Mouse (Mus musculus) right cerebral cortex, postnatal 36 days (tissue): ENCODE data around the gene Gm4922.
A peak's percentile ranks its signal among the peaks of the same experiment; 100 is the strongest.

ENCODE experiments used
- DNase-seq, 2 experiments: peaks; one replicate each; pipeline ENCODE4 v3.0.0; 2022; ENCODE audit warnings: low spot score in 2 of 2, mixed read lengths in 1 of 2

Gm4922 gene

DNA sequence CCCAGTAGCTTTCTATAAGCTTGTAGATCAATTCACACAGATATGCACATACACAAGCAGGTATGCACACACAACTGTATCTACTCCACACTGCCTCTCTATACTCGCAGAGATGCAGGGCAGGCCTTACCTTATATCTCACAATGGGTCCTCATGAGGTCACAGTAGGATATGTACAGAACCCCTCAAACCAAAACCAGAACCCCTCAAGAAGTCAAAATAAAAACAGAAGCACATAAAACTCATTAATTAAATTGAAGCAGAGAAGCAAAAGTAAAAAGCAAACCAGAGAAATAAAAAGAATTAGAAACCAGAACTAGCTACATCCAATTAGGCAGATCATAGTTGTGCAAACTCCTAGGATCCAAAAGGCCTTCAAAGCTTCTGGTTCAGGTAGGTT is at the start of gene Gm4922:
Gene Gm4922 (minus strand): TSS at position 101 of the 400 bp plus-strand sequence.
- no peak for DNase-seq

DNA sequence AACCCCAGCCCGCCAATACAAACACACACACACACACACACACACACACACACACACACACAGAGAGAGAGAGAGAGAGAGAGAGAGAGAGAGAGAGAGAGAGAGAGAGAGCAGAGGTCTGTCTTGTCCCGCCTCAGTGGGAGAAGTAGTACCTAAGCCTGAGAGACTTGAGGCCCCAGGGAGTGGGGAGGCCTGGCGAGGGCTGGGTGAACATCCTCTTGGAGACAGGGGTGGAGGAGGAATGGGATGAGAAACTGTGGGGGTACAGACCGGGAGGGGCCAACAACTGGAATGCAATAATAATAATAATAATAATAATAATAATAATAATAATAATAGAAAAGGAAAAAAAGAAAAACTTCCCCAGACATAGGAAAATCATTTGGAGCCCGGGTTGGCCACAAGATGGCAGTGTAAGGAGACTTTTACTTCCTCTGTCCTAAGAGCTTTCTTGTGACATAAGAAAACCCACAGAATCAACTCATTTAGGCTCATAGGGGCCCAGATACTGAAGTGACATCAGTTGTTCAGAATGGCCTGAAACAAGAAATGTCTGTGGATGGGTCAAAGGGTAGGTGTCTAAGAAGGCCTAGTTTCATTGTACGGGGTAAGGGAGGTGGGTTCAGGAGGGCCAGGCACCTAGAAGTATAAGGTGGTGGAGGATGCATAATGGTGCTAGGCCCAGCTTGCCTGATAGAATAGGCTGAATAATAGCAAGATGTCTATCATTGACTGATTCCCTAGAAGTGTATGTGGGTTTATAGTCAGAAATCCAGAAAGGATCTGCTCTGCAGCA is 49.3 kb upstream of the Gm4922 start:
- DNase-seq, result no peak

DNA sequence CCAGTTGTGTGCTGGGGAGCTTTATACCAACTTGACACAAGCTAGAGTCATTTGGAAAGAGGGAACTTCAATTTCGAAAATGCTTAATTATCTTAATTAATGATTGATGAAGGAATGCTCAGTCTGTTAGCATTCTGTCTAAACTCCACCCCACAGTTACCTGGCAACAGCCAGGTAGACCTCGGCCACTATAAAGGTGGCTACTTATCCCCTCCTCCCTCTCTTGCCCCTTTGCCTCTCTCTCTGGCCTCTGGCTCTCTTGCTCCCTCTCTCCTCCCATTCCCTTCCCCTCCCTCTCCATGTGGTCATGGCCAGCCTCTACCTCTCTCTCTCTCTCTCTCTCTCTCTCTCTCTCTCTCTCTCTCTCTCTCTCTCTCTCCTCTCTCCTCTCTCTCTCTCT is 47.8 kb upstream of the Gm4922 start:
- no peak for DNase-seq

DNA sequence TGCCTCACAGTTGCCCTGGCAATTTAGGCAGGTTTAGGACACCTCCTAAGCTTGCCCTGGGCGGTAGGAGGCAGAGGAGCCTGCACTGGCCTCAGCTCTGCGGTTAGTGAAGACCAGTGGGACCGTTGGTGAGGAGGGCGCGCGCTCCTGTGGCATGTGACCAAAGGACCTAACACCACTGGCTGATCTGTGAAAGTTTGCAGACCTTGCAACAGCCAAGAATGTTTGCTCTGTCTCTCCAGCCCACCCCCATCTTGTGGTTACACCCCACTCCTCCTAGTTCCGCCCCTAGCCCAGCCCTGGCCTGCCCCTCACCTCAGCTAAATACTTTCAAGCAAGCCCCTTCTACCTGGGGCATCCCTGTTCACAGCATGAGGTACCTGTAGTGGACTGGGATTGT is 45.2 kb upstream of the Gm4922 start:
- DNase-seq, result no peak

DNA sequence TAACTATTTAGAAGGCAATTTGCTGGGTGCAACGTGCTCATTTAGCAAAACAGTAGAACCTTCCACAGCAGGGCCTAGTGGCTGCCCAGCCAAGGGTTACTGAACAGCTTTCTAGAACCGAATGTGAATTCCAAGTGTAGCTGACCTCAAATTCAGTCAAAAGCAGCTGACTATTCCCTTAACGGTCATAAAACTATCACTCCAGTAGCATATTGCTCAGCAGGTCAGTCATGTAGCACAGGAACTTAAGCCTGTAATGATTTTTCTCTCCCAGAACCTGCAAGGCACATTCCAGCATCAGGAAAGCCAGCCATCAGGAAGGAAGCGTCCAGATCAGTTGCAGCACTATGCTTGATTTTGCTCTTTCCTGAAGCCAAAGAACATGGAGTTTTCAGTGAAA is 43.8 kb upstream of the Gm4922 start:
- no peak for DNase-seq

DNA sequence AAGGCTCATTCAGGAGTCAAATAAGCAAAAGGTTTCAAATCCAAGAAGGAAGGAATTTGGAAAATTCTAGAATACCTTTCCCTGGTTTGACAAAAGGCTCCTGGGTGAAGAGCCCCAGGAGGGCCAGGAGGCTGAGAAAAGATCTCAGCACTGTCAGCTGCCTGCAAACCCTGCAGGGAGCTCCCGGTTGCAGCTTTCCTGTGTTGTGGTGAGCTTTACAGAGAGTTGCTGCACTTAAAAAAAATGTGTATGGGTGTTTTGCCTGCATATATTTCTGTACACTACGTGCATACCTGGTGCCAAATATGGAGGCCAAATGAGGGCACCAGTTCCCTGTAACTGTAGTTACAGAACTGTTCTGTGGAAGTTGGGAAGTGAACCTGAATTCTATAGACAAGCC is 41.3 kb upstream of the Gm4922 start:
- DNase-seq, result no peak

DNA sequence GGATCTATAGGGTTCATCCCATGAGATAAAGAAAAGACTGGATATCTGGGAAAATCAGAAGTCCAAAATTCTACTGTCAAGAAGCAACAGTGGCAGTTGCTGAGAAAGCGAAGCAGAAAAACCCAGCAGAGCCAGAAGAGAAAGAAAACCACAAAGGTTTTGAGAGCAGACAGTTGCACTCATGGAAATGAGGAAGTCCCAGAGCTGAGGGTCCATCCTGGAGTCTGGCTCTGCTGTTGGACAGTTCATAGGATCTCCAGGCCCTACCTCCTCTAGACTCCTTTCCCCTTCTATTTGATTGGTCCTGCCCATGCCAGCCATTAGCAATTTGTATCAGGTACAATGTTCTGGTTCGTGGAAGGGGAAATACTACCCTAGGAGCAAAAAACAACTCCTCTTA is 39.5 kb upstream of the Gm4922 start:
- DNase-seq, result no peak

DNA sequence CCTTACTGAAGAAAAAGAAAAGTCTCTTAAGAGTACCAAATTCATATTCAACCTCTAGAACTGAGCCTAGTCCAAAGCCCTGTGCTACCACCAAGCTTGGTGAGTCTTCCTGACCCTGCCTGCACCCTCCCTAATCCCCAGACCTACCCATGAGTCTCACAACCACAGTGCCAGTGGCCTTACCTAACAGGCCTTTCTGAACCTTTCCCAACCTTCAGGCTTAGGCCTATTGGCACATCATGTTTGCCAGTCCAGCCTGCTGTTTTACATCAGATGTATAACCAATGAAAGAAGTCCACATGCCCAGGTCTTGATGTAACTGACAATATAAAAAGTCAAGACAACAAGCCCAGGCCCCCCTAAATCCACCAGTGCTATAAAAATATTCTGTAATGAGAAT is 38.5 kb upstream of the Gm4922 start:
- DNase-seq, result no peak

DNA sequence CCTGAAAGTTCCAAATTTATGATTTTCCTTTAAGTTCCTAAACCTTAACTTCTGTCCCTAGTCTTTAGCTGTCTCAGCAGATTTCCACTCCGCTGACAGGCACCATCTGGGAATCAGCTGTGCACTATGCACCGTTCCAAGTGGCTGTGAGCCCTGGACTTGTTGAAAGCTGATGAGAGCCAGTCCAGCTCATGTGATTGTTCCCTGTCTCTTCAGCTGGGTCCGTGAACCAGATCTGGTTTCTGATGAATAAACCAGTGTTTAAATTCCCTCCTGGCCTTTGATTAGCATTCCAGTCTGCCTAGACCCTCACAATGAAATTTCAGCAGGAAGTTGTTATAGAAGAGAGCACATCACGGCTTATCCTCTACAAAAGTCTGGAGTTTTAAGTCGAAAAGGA is 30.0 kb upstream of the Gm4922 start:
- DNase-seq, result no peak

DNA sequence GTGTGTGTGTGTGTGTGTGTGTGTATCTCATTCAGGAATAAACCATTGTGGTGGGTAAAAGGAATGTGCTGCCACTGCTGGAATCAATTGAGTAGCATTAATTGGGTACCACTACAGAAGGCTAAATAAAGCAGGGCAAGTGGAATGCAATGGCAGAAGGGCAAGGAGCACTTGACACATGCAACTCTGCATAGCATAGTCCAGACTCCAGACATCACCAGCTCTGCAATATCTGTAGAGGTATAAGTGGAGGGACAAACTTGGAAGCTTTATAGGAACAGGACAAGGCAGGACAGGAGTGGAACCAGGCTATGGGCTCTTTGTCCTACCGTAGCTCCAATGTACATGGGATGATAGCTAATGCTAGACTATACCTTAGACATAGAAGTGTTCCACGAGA is 25.2 kb upstream of the Gm4922 start:
- no peak for DNase-seq

DNA sequence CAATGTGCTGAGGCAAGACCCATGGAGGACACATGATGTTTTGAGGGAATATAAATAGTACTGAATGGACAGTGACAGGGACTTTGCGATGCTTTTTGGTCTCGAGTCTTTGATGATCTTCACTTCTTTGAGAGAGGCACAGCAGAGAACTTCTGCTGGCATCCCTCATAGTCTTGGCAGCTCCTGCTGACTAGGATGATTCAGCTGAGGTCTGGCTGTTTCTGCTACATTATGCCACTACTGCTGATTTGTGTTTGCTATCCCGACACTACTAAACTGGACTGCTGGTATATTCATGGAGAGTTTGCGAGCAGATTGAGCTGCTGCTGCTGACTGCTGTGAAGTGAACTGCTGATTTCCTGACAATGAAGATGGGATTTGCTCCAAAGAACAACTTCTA is 3.5 kb upstream of the Gm4922 start:
- no peak for DNase-seq

DNA sequence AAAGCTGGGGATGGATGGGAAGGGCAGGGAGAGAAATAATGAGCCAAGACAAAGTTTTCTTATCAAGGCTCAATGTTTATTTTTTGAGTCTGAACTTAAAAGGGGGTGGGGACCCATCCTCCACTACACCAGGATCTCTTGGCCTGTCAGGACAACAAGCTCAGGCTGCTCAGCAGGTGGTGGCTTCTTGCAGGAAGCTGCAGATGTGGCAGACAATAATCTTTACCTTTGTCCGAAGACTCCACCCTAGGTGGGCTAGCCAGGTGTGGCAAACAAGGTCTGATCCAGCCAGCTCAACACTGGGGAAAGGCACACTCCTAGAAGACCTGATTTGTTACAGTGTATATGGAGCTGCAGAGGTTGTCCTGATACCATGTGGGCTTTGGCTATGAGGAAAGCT is 2.0 kb upstream of the Gm4922 start:
- no peak for DNase-seq

DNA sequence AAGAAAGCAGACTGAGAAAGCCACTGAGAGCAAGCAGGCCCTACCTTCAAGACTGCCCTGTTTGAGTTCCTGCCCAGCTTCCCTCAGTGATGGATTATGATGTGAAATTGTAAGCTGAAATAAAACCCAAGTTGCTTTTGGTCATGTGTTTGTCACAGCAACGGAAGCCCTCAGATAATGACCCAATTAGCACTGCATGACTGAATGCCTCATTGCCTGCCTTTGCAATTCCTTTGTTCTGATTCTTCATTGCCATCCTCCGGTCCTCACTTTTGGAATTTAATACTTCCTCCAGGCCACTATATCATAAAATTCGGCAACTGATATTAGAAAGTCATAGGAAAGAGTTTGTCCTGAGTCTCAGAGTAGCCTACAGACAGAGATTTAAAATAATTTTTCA is 9.0 kb downstream of the Gm4922 start:
- DNase-seq, result no peak

DNA sequence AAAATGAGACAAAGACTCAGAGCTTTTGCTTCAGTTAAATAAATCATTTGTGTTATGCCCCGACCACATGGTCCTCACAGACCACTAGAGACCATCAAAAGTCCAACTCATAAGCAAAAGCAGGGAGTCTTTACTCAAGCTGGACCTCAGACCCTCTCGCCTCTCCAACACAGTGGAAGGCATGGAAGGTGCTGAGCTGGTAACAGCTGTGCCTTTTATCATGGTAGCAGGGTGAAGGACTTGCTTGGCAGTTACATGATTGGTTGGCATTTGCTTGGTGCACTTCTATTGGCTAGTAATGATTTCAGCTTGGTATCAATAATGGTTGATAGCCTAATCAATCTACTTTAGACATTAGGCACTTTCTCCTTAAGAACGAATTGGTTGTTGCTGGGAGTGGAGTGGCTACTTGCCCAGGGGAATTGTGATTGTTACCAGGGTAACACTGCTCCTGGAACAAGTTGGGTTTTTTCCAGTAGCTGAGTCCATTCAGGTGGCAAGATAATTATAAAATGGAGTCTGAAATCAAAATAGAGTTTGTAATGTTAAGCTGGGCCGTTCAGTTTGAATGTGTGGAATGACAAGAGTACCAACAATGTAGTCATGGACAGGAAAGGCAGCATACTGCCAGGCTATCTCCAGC is 13.9 kb downstream of the Gm4922 start:
- DNase-seq, result no peak

DNA sequence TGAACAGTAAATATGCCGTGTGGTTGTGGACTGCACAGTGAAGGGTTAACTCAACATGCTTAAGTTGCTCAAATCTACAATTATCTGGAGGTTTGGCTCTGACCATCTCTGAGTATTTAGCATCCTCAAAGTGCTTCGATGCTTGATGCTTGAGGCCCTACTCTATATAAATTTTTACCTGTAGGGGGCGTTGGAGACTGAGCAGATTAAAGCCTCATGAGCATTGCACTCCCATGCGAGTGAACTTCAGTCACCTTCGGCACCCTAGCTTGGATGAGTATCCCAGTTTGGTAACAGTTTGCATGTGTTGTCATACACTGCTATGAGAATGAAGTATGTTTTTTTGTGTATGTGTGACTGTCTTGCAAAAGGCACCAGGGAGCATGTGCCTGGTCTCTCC is 16.7 kb downstream of the Gm4922 start:
- DNase-seq, result no peak

DNA sequence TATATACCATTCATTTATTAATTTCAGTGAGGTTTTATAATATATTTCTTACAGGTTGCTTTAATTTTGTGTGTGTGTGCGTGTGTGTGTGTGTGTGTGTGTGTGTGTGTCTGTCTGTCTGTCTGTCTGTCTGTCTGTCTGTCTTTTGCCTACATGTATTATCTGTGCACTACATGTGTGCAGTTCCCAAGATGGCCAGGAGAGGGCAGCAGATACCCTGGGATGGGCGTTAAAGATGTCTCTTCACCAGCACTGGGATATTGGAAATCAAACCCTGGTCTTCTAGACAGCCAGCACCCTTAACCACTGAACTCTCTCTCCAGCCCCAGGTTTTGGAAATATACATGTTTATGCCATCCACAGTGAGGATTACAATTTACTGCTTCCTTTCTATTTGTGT is 26.4 kb downstream of the Gm4922 start:
- DNase-seq, result no peak

DNA sequence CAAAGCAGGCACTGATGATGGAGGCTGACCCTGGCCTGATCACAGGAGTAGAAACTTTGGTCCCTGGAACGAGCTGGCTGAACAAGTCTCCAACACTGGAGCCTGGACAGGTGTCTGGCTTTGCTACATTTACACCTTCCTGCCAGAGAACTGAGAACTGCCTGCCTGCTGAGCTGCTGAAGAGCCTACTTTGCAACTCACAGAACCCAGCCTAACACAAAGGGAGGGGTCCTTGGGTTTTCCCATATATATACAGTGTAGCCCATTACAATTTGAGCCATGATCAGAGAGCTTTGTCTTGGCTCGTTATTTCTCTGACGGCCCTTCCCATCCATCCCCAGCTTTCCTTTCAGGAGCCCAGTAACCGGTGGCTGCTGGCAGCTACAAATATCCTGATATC is 36.5 kb downstream of the Gm4922 start:
- DNase-seq, result no peak

DNA sequence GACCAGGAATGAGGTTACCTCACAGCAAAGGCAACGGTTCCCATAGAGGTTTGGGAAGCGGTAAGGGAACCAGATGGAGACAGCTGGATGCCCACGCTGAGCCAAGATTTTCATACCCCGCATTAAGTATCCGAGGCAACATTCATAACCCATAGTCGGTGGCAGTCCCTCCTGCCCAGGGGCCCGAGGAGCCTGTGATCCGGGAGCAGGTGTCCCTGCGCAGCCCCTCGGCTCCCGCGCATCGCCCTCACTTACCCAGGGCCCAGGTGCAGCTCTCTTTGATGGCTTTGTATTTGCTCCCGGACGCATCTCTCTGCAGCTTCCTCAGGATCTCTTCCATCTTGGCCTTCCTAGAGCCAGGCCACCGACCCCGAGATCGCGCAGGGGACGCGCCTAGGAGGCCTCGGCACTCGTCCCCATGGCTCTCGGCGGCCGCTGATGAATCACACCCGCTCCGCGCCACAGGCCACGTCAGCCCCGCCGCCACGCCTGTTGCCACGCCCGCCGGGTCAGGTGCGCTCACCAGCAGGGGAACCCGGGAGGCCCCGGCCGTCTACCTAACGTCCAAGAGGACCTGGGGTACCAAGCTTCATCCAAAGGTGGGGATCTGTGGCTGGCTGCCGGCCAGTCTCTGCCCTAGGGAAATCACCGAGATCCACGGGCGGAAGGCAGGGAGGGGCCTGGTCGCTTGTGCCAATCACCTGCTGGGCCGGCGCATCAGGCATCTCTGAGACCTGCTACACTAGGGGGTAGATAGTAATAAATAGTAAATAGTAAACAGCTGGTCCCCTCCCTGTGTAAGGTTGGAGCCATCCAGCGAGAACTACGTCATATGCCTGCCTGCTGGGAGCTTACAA is 43.1 kb downstream of the Gm4922 start, which contains the start of gene Arfgef3:
Gene Arfgef3 (minus strand): TSS at position 664 of the 857 bp plus-strand sequence.
- DNase-seq, result peak; percentile 77 to 80

DNA sequence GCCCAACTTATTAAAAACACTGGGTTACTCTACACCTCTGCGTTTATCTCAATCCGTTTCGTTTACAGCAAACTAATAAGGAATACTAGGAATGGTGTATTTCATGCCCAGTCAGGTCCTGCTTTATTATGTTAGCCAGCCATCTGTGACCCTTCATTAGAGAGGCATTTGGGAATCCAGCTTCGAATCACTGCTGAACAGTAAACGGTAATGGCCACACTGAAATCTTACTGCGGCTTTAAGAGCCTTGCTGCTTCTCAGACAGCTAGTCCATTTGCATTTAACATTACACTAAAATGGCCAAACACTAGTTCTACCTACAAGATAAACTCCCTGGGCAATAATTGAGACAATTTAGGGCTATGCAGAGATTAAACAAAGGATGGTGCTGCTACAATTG is 44.5 kb downstream of the Gm4922 start:
- no peak for DNase-seq

DNA sequence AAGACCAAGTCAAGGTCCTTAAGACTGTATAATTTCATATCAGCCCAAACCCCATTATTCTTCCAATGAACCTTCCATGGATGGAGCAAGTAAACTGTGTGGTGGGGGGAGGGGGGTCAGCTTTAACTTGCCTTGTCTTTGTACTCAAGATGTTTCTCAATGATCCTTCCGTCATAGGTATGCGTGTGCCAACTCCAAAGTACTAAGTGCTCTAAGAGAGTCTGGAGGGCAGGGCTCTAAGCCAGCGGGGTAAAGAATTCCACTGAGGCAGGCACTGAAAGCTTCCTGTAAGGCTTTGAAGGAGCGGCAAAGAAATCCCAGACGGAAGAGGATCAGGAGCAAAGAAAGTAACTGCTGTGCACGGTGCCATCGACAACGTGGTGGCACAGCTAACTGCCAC is 45.6 kb downstream of the Gm4922 start:
- DNase-seq, result no peak
